Mouse (Mus musculus): ENCODE results near the gene Aox4.

The Aox4 gene

GRCm38 (mm10) chr1:58210203-58210602 lies at the start of gene Aox4:
TSS of gene Aox4 (plus strand) at chr1:58210397.
- in situ Hi-C loops (cut with MboI, MseI) = no loop called here

DNA sequence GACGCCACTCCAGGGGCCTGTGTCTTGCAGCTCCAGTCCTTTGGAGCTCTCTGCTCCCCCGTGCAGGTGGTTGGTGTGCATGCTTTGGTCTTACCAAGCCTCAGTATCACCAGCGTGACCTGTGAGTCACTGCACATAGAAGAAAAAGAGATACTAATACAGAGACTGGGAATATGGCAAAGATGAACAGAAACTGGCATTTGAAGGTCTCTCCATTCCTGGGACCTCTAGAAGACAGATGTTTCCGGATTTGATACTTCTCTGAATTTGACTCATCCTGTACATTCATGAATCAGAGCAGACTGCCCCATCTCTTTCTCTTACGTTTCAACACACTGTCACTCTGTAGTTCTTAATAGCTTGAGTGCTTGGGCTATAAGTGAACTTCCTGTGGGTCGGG lies 40.3 kb upstream of the Aox4 start:
- in situ Hi-C loops (cut with MboI, MseI) = no loop called here

DNA sequence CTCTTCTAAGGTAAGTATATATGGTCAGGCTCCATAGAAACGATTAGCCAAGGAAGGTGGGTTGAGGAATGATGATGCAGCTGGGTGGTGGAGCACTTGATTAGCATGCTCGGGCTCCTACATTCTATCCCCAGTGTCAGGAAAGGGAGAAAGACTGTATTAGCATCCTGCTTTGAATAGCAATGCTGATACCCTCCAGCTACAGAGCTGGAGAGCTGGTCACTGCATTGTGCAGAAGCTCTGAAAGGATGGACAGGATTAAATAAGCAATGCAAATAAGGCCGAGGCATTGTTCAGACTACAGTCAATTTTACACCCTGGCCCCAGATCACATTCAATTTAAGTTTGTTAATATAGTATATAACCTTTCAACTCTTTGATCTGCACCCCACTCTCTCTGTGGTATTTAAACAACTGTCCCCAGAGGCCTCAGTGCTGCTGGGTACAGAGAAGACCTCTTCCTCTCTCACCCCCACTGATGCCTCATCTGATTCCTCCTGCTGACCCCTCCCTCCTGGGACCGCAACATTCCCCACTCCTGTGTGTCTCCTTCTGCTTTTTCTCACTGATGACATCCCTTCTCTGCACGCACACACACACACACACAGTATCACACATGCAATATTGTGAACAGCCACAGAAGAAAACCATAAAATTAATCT lies 21.6 kb upstream of the Aox4 start:
- in situ Hi-C loops (cut with MboI, MseI) = no loop called here

GRCm38 (mm10) chr1:58194317-58194716 lies 15.9 kb upstream of the Aox4 start:
- in situ Hi-C loops (cut with MboI, MseI) = no loop called here

- in situ Hi-C loops (cut with MboI, MseI) = no loop called here
These were observed 15.2 kb upstream of the Aox4 start for GRCm38 (mm10) chr1:58194988-58195387.

GRCm38 (mm10) chr1:58195541-58195940 lies 14.7 kb upstream of the Aox4 start:
- in situ Hi-C loops (cut with MboI, MseI) = no loop called here

DNA sequence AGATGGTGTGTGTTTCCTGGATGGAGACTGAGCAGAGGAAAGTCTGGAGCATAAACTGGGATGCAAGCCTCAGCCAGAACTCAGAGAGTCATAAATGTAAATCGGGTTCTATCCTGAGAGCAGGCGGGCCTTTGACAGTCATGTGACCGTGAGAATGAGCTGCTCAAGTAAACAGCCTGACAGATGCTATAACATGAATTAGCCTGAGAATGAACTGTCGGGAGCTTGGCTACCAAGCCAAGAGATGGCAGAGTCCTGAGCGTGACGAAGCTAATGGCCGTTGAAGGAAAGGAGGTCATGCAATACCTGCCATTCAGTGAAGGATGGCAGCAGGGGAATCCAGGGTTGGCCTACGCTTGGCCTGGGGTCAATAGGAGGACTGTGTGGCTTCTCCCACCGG lies 13.2 kb upstream of the Aox4 start:
- in situ Hi-C loops (cut with MboI, MseI) = no loop called here

- in situ Hi-C loops (cut with MboI, MseI) = no loop called here
These were observed 11.8 kb upstream of the Aox4 start for GRCm38 (mm10) chr1:58198386-58198785.

GRCm38 (mm10) chr1:58212805-58213204 lies 2.6 kb downstream of the Aox4 start:
- in situ Hi-C loops (cut with MboI, MseI) = no loop called here

- in situ Hi-C loops (cut with MboI, MseI) = no loop called here
These were observed 3.6 kb downstream of the Aox4 start for GRCm38 (mm10) chr1:58213838-58214237.

- in situ Hi-C loops (cut with MboI, MseI) = no loop called here
These were observed 5.2 kb downstream of the Aox4 start for GRCm38 (mm10) chr1:58215353-58215752.

DNA sequence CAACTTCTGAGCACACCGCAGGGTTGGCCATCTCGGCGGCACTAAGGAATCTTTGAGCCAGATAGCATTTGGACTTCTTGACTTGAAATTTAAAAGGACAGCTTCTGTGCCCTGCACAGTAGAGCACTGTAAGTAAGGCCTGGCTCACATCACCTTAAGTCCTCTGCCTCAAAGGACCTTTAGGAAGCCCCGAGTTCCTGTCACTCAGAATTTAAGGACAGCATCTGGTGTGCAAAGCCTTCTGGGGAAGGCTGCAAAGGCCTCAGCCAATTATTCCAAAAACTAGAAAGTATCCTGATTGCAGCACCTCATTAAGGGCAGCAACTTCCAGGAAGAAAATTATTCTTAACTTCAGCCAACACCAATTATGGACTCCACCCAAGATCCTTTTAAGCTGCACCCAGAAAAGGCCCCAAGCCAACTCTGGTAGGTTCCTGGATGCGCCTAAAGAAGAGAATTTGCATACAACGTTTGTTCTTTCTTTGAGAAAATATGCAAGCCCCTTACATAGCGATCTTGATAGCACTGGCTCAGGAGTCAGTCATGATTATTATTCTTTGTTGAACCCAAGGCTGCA lies 5.8 kb downstream of the Aox4 start:
- in situ Hi-C loops (cut with MboI, MseI) = no loop called here

GRCm38 (mm10) chr1:58221070-58221469 lies 10.9 kb downstream of the Aox4 start:
- in situ Hi-C loops (cut with MboI, MseI) = no loop called here

- in situ Hi-C loops (cut with MboI, MseI) = no loop called here
These were observed 11.7 kb downstream of the Aox4 start for GRCm38 (mm10) chr1:58221879-58222278.

DNA sequence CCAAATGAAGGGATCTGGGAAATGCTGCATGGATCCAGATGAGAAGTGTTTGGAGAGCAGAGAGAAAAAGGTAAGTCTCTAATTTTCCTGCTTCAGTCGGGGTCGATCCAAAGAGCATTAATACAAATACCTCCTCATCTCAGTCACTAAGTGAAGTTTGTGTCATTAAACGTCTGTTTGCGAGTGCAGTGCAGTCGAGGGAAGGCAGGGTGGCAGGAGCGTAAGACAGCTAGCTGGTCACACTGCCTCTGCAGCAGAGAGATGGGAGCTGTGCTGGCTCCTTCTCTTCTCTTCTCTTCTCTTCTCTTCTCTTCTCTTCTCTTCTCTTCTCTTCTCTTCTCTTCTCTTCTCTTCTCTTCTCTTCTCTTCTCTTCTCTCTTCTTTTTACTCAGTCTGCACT lies 17.9 kb downstream of the Aox4 start:
- in situ Hi-C loops (cut with MboI, MseI) = no loop called here

DNA sequence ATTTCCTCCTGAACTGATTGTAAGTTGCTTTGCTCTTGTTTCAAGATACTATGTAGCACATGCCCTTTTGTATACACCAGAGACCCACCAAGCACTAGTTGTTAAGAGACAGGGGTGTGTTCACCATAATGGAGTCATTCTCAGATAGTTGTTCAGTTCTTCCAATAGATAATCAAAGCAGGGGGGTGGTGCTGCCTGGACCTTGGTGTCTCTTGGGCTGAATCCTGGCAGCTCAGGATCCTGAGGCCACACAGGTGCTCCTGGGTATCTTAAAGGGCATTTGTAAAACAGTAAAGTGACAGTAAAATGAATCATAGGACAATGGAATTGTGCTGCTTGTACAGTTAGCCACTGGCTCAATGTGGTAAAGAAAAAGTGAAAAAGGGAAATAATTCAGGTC lies 18.7 kb downstream of the Aox4 start:
- in situ Hi-C loops (cut with MboI, MseI) = no loop called here

DNA sequence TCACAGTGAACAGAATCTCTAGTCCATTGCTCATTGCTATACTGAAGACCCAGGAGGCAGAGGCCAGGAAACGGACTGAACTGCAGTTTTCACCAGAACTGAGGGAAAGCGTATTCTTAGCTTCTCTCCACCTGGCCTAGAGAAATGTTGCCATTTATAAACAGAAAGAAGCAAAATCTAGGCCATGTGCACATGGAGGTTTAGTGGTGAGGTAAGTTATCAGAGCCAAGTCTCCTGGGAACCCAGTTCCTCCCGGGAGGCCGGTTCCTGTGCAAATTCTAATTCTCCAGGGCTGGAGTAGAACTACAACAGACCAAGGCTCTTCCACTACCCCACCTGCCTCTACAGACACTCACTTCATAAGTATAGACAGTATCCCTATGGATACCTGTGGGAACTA lies 19.6 kb downstream of the Aox4 start:
- in situ Hi-C loops (cut with MboI, MseI) = no loop called here

- in situ Hi-C loops (cut with MboI, MseI) = no loop called here
These were observed 20.3 kb downstream of the Aox4 start for GRCm38 (mm10) chr1:58230542-58230941.

GRCm38 (mm10) chr1:58235405-58235804 lies 25.2 kb downstream of the Aox4 start:
- in situ Hi-C loops (cut with MboI, MseI) = no loop called here

DNA sequence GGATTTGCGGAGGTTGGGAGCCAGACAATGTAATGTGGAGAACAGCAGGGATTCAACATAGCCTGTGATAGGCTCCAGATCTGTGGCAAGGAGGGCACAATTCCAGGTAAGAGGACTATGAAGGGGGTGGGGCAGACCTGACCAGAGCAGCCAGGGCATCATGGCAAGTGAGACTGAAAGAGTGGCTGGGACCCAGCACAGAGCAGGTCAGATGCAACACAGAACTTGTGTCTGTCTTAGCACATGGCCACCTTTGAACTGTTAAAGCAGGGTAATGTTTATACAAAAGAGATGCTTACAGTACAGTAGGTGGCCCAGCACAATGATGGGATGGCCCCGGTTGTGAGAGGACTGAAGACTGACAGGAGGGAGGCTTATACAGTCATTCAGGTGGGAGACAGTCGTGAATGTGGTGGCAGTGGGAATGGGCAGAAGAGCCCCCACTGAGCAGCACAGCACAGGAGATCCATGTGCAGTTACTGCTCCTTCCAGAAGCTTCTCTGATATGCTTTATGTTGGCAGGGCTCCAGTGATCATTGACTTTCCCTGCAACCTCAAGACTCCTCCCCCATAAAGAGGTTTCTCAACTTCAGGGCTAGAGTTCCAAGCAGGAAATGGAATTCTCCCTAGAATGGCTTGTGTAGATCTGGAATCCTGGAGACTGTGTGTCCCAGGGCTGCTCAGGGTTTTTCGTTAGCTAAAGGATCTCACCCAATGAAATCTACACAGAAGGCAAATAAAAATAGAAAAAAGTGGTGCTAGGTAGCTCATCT lies 27.5 kb downstream of the Aox4 start:
- in situ Hi-C loops (cut with MboI, MseI) = no loop called here

DNA sequence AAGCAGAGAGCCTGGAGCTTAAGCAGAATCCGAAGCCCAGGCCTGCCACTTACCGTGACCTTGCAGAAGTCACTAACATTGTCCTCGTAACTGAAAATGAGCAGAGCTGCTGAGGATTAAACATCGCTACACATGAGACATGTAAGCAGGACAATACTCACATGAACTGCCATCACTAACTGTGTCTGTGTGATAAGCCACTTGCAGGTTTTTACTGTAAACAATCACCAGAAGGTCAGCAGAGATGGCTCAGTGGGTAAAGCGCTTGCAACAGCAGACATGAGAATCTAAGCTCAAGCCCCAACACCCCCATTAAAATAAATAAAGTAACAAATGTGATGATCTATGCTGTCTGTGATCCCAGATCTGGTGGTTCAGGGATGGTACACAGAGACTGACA lies 28.2 kb downstream of the Aox4 start:
- in situ Hi-C loops (cut with MboI, MseI) = no loop called here

GRCm38 (mm10) chr1:58238961-58239360 lies 28.8 kb downstream of the Aox4 start:
- in situ Hi-C loops (cut with MboI, MseI) = no loop called here

DNA sequence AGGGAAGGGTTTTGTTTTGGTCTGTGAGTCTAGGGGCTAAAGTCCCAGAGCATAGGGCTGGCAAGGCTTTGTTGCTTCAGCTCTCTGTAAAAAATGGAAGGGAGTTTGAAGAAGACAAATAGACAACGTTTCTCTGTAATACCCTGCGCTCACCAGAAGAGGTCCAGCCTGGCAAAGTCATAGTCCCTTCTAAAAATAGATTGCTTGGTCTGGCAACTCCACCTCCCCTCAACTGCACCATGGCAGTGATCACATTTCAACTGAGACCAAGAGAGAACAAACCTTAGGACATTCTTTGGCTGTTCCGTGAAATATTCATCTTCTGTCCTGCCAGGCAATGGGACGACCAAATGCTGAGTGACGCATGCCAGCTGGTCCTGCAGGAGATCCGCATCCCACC lies 30.1 kb downstream of the Aox4 start:
- in situ Hi-C loops (cut with MboI, MseI) = loop anchor here in 1 of 2 experiments (10.0 kb wide), 1 partner anchor 606 kb away; no protein-coding TSS in a partner anchor
